In the genomic region with DNA sequence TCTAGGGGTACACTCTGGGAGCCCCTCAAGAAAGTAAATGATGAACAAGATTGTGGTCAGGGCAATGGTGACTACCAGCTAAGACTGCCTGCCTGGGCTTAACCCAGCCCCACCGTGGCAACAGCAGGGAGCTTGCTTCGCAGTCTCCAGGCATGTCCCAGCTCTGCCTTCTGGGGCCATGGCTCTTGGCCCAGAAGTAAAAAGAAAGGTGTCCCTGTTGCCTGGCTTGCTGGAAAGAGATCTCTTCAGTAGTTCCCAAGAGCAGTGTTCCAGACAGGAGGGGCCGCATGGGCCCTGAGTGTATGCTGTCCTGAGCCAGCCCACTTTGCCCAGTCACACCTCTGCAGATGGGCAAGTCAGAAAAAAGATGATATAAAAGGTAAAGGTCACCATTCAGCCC, we compare ENCODE assay signal across 9 mouse cellular contexts. TPM values are rescaled to one million over a fixed set of nuclear protein-coding genes. Genes with fewer than 3 reads are reported as not detected.
DNase-seq lines count a peak whose midpoint lies in the region; ATAC-seq and TF ChIP-seq lines count a peak whose summit lies in the region.
"Had no signal": no experiment of that assay in that cellular context is flagged by ENCODE, and none has a peak within 500 bp of the region (broad histone marks: within the 10 kb centered on the region; RNA-seq: fewer than 3 reads in every experiment).

No protein-coding gene starts in this region.

- H3K4me2 ChIP-seq in heart, embryonic 11.5 days: peak overlapping the region; percentile 48; the same call in 1 of the 2 replicates
- H3K4me2 ChIP-seq in neural tube, embryonic 12.5 days (replicated peaks): 0 out of 2 replicates have a peak overlapping the region, but pooled peaks have one; percentile 49
- peak overlapping the region; percentile 49 for H3K4me2 ChIP-seq in intestine, postnatal 0 days (replicated peaks; ENCODE audit: low read depth)
- peak overlapping the region; percentile 36; the same call in 1 of the 2 replicates for H3K4me2 ChIP-seq in stomach, postnatal 0 days (replicated peaks; ENCODE audit: low read depth)

- intact Hi-C loops in heart, postnatal 14 days (cut with DNase I): loop anchor here (1.0 to 10.0 kb wide), 6 partner anchors 15 to 325 kb away; partner anchors contain the start of genes Acyp1, Eif2b2 and Zc2hc1c

- ATAC-seq in heart, embryonic 11.5 days (replicated peaks; ENCODE audit: insufficient number of reproducible peaks, low FRiP score, low TSS enrichment): no peak
- peak; percentile 43 for ATAC-seq in neural tube, embryonic 12.5 days (ENCODE audit: low FRiP score, low read depth)
- ATAC-seq in intestine, postnatal 0 days: no peak
- no peak for ATAC-seq in stomach, postnatal 0 days (ENCODE audit: low FRiP score, low TSS enrichment)

- TF ChIP-seq CTCF in intestine, postnatal 0 days (IDR thresholded peaks at IDR 0.05; ENCODE audit: low read depth): no peak
- TF ChIP-seq CTCF in stomach, postnatal 0 days (IDR thresholded peaks at IDR 0.05; ENCODE audit: low read depth): no peak

- WGBS in heart, embryonic 11.5 days (ENCODE audit: insufficient replicate concordance): 58% methylated on average over 3 of the region's 3 CpGs
- WGBS in neural tube, embryonic 12.5 days: 65% methylated on average over 3 of the region's 3 CpGs
- 74% methylated on average over 3 of the region's 3 CpGs for WGBS in intestine, postnatal 0 days
- WGBS in stomach, postnatal 0 days: 65% methylated on average over 3 of the region's 3 CpGs

- H3K27ac ChIP-seq in heart, embryonic 11.5 days (ENCODE audit: low read depth, low read length): no peak overlapping the region
- H3K27ac ChIP-seq in neural tube, embryonic 12.5 days: no peak overlapping the region
- no peak overlapping the region for H3K27ac ChIP-seq in intestine, postnatal 0 days (ENCODE audit: low read depth, low read length)
- no peak overlapping the region for H3K27ac ChIP-seq in stomach, postnatal 0 days (replicated peaks)

- peak overlapping the region; percentile 24; the same call in 1 of the 2 replicates for H3K9ac ChIP-seq in heart, embryonic 11.5 days (ENCODE audit: low read depth, low read length)
- no peak overlapping the region for H3K9ac ChIP-seq in neural tube, embryonic 12.5 days
- H3K9ac ChIP-seq in intestine, postnatal 0 days (ENCODE audit: low read depth, low read length): no peak overlapping the region
- H3K9ac ChIP-seq in stomach, postnatal 0 days (ENCODE audit: low read length): no peak overlapping the region

- DNase-seq in heart, postnatal 14 days: no peak
- no peak for DNase-seq in neural tube, embryonic 10.5 days (ENCODE audit: extremely low spot score, low spot score)
- no peak for DNase-seq in stomach, postnatal 0 days (ENCODE audit: low spot score)
- DNase-seq in urinary bladder, adult 18-20 months (ENCODE audit: low spot score in 2 of 2): no peak
- DNase-seq in cerebellum, postnatal 14 days: no peak

- no peak overlapping the region for H3K4me3 ChIP-seq in heart, embryonic 11.5 days (ENCODE audit: low read depth, low read length)
- no peak overlapping the region for H3K4me3 ChIP-seq in neural tube, embryonic 12.5 days
- H3K4me3 ChIP-seq in intestine, postnatal 0 days (ENCODE audit: low read depth, low read length): no peak overlapping the region
- H3K4me3 ChIP-seq in stomach, postnatal 0 days (ENCODE audit: low read depth, low read length): no peak overlapping the region

- peaks cover 13% of the 10 kb centered on the region; the same call in 1 of the 2 replicates for H3K4me1 ChIP-seq in heart, embryonic 11.5 days (ENCODE audit: control insufficient read depth, insufficient read depth, low read length)
- H3K4me1 ChIP-seq in neural tube, embryonic 12.5 days: peaks cover 9% of the 10 kb centered on the region; the same call in 1 of the 2 replicates
- H3K4me1 ChIP-seq in intestine, postnatal 0 days (replicated peaks; ENCODE audit: control insufficient read depth, insufficient read depth, low read length): no peaks in the 10 kb centered on the region
- H3K4me1 ChIP-seq in stomach, postnatal 0 days (replicated peaks; ENCODE audit: control insufficient read depth, insufficient read depth): peaks cover 2% of the 10 kb centered on the region; the same call in 1 of the 2 replicates

- H3K27me3 ChIP-seq in heart, embryonic 11.5 days (ENCODE audit: control insufficient read depth, insufficient read depth, low read length): no peaks in the 10 kb centered on the region
- peaks cover 5% of the 10 kb centered on the region; the same call in 1 of the 2 replicates for H3K27me3 ChIP-seq in neural tube, embryonic 12.5 days (replicated peaks)
- no peaks in the 10 kb centered on the region for H3K27me3 ChIP-seq in intestine, postnatal 0 days (replicated peaks; ENCODE audit: control insufficient read depth, insufficient read depth, low read length)
- H3K27me3 ChIP-seq in stomach, postnatal 0 days (ENCODE audit: control insufficient read depth, insufficient read depth, low read length): no peaks in the 10 kb centered on the region

- no peaks in the 10 kb centered on the region for H3K9me3 ChIP-seq in heart, embryonic 11.5 days (replicated peaks; ENCODE audit: control insufficient read depth, low read length)
- H3K9me3 ChIP-seq in neural tube, embryonic 12.5 days: no peaks in the 10 kb centered on the region
- H3K9me3 ChIP-seq in intestine, postnatal 0 days (ENCODE audit: control insufficient read depth): no peaks in the 10 kb centered on the region
- no peaks in the 10 kb centered on the region for H3K9me3 ChIP-seq in stomach, postnatal 0 days (ENCODE audit: control insufficient read depth, low read length)
- H3K9me3 ChIP-seq: megakaryocyte, embryonic 14.5 days had no signal

- no peak for TF ChIP-seq EP300 in stomach, postnatal 0 days (optimal IDR thresholded peaks at IDR 0.05)

- H3K36me3 ChIP-seq in heart, embryonic 11.5 days (ENCODE audit: control insufficient read depth, insufficient read depth, low read length): no peaks in the 10 kb centered on the region
- H3K36me3 ChIP-seq in neural tube, embryonic 12.5 days: peaks cover 4% of the 10 kb centered on the region; the same call in 1 of the 2 replicates
- H3K36me3 ChIP-seq in intestine, postnatal 0 days (ENCODE audit: control insufficient read depth, insufficient read depth): peaks cover 4% of the 10 kb centered on the region; the same call in 1 of the 2 replicates
- no peaks in the 10 kb centered on the region for H3K36me3 ChIP-seq in stomach, postnatal 0 days (ENCODE audit: control insufficient read depth, insufficient read depth, low read length)

RNA-seq across cellular contexts. Expression of gene Pgf, which starts 7.7 kb away (rescaled TPM):
- polyA plus RNA-seq in heart, embryonic 11.5 days (2014; fragmentation: Nextera tagmentation; extraction: Ambion mirVana): 9.0 and 12.7 TPM in 2 replicates
- total RNA-seq in heart, postnatal 14 days (2021): 1 to 10 TPM; 3.5 to 4.6 TPM
- polyA plus RNA-seq in neural tube, embryonic 12.5 days (2016; fragmentation: Nextera tagmentation; extraction: Ambion mirVana): 9.7 and 10.9 TPM in 2 replicates
- 3.9 and 4.2 TPM in 2 replicates for polyA plus RNA-seq in intestine, postnatal 0 days (2015; fragmentation: Nextera tagmentation; extraction: Ambion mirVana)
- 3.0 and 3.5 TPM in 2 replicates for polyA plus RNA-seq in stomach, postnatal 0 days (2015; fragmentation: Nextera tagmentation; extraction: Ambion mirVana)

RNA-seq across cellular contexts. Expression of gene Rps6kl1, which starts 18.8 kb away (rescaled TPM):
- polyA plus RNA-seq in heart, embryonic 11.5 days (2014; fragmentation: Nextera tagmentation; extraction: Ambion mirVana): 0.94 and 1.3 TPM in 2 replicates
- 1 to 10 TPM; 4.3 to 4.8 TPM for total RNA-seq in heart, postnatal 14 days (2021)
- polyA plus RNA-seq in neural tube, embryonic 12.5 days (2016; fragmentation: Nextera tagmentation; extraction: Ambion mirVana): 13.3 and 14.6 TPM in 2 replicates
- polyA plus RNA-seq in intestine, postnatal 0 days (2015; fragmentation: Nextera tagmentation; extraction: Ambion mirVana): 1.3 and 1.9 TPM in 2 replicates
- 0.65 and 0.75 TPM in 2 replicates for polyA plus RNA-seq in stomach, postnatal 0 days (2015; fragmentation: Nextera tagmentation; extraction: Ambion mirVana)

RNA-seq across cellular contexts. Expression of gene Eif2b2, which starts 49.4 kb away (rescaled TPM):
- polyA plus RNA-seq in heart, embryonic 11.5 days (2014; fragmentation: Nextera tagmentation; extraction: Ambion mirVana): 60.4 and 60.6 TPM in 2 replicates
- 10 to 100 TPM; 47.0 to 50.4 TPM for total RNA-seq in heart, postnatal 14 days (2021)
- polyA plus RNA-seq in neural tube, embryonic 12.5 days (2016; fragmentation: Nextera tagmentation; extraction: Ambion mirVana): 92.5 and 107 TPM in 2 replicates
- 44.5 and 44.9 TPM in 2 replicates for polyA plus RNA-seq in intestine, postnatal 0 days (2015; fragmentation: Nextera tagmentation; extraction: Ambion mirVana)
- 50.8 and 58.7 TPM in 2 replicates for polyA plus RNA-seq in stomach, postnatal 0 days (2015; fragmentation: Nextera tagmentation; extraction: Ambion mirVana)

RNA-seq across cellular contexts. Expression of gene Dlst, which starts 59.2 kb away (rescaled TPM):
- 170 and 200 TPM in 2 replicates for polyA plus RNA-seq in heart, embryonic 11.5 days (2014; fragmentation: Nextera tagmentation; extraction: Ambion mirVana)
- total RNA-seq in heart, postnatal 14 days (2021): 100 to 1,000 TPM; 713 to 718 TPM
- 114 and 116 TPM in 2 replicates for polyA plus RNA-seq in neural tube, embryonic 12.5 days (2016; fragmentation: Nextera tagmentation; extraction: Ambion mirVana)
- 119 and 125 TPM in 2 replicates for polyA plus RNA-seq in intestine, postnatal 0 days (2015; fragmentation: Nextera tagmentation; extraction: Ambion mirVana)
- 63.2 and 70.2 TPM in 2 replicates for polyA plus RNA-seq in stomach, postnatal 0 days (2015; fragmentation: Nextera tagmentation; extraction: Ambion mirVana)

RNA-seq across cellular contexts. Expression of gene Prox2, which starts 59.3 kb away (rescaled TPM):
- 2.5 and 3.1 TPM in 2 replicates for polyA plus RNA-seq in heart, embryonic 11.5 days (2014; fragmentation: Nextera tagmentation; extraction: Ambion mirVana)
- 1 to 10 TPM; 1.1 to 2.7 TPM for total RNA-seq in heart, postnatal 14 days (2021)
- 4.2 and 5.6 TPM in 2 replicates for polyA plus RNA-seq in neural tube, embryonic 12.5 days (2016; fragmentation: Nextera tagmentation; extraction: Ambion mirVana)
- 0.99 and 1.6 TPM in 2 replicates for polyA plus RNA-seq in intestine, postnatal 0 days (2015; fragmentation: Nextera tagmentation; extraction: Ambion mirVana)
- polyA plus RNA-seq in stomach, postnatal 0 days (2015; fragmentation: Nextera tagmentation; extraction: Ambion mirVana): 1.5 and 1.9 TPM in 2 replicates
